Mouse (Mus musculus) layer of hippocampus, adult 11-12 months (tissue): ENCODE measurements around the gene Chic1.

ENCODE experiments used
- DNase-seq: peaks from one replicate; pipeline ENCODE4 v3.0.0; 2022; ENCODE audit warnings: low spot score

Gene Chic1

GRCm38 (mm10) chrX:103432293-103432692 is 76.0 kb downstream of the Chic1 start:
- DNase-seq = no peak

- DNase-seq = no peak
Observed at GRCm38 (mm10) chrX:103438023-103438422, 81.7 kb downstream of the Chic1 start.

- DNase-seq = peak; percentile 11
Observed at GRCm38 (mm10) chrX:103440803-103441202, 84.5 kb downstream of the Chic1 start.

- peak; percentile 31 for DNase-seq
Observed at GRCm38 (mm10) chrX:103443755-103444154, 87.5 kb downstream of the Chic1 start.
